Mouse (Mus musculus) brain, embryonic 14.5 days (tissue): ENCODE measurements around the gene Lrrn2.

ENCODE experiments used
- CTCF ChIP-seq: fragments of 200-500 bp; IDR thresholded peaks from 2 replicates; pipeline ENCODE4 v1.5.1; 2012; ENCODE audit warnings: inconsistent platforms, mild to moderate bottlenecking, moderate library complexity, borderline replicate concordance; ENCODE audit not compliant: insufficient read depth, insufficient read length; ENCODE audit errors: extremely low read depth
- POLR2A ChIP-seq: fragments of 200-500 bp; IDR thresholded peaks from 2 replicates; pipeline ENCODE4 v1.6.1; 2012; ENCODE audit warnings: mild to moderate bottlenecking, inconsistent platforms, borderline replicate concordance; ENCODE audit not compliant: poor library complexity, insufficient read depth, insufficient read length, severe bottlenecking; ENCODE audit errors: extremely low read depth

GRCm38 (mm10) chr1:132961751-132962150 is 81.7 kb downstream of the Lrrn2 start:
- TF ChIP-seq CTCF: no peak
- no peak for TF ChIP-seq POLR2A
